Mouse (Mus musculus) thymus, adult 2 months (tissue): Measurements from ENCODE around the gene Casp7.

ENCODE experiments used
- CTCF ChIP-seq: fragments of 200-500 bp; IDR thresholded peaks from 2 replicates; pipeline ENCODE4 v1.5.1; 2012; ENCODE audit warnings: mild to moderate bottlenecking, control low read depth, low read length, moderate library complexity, borderline replicate concordance; ENCODE audit not compliant: control insufficient read depth, poor library complexity, insufficient read depth; ENCODE audit errors: extremely low read depth
- POLR2A ChIP-seq: fragments of 200-500 bp; IDR thresholded peaks from 2 replicates; pipeline ENCODE4 v1.6.1; 2012; ENCODE audit warnings: mild to moderate bottlenecking, low read length, control low read depth, moderate library complexity; ENCODE audit not compliant: control insufficient read depth, poor library complexity, insufficient read depth; ENCODE audit errors: extremely low read depth

GRCm38 (mm10) chr19:56398528-56398795 is 1.5 kb downstream of the Casp7 start:
- TF ChIP-seq CTCF (no peak), POLR2A (no peak)
